Mouse (Mus musculus) embryo, embryonic 11.5 days (tissue): ENCODE data around the gene Gm2888.
"Not testable (repeated sequence)": the region's sequence is repeated elsewhere in the genome, so short reads cannot be mapped to it uniquely, and the experiment has no call there.

Experiments
- DNase-seq: peaks from one replicate; pipeline ENCODE4 v3.0.0-alpha.2; 2012; ENCODE audit warnings: low read depth, low spot score

Gm2888 gene

DNA sequence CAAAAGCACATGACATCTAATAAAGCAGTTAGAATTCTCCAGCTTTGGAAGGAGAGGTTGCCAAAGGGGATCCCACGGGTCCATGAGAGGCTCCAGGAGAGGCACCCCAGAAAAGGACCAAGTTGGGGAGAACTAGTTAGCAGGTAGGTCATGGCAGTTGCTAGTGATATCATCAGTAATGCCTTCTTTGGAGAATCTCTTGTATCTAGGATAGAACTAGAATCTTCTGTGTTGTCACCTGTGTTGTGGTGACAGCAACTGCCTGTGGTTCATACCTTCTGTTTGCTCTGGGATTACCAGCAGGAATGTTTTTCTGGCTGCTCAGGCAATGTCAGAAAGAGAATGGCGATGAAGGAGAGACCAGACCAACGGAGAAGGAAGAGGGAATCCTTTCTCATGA lies at the start of gene Gm2888:
TSS of gene Gm2888 (plus strand) at position 301 of the 400 bp plus-strand sequence.
- not testable (repeated sequence) for DNase-seq

DNA sequence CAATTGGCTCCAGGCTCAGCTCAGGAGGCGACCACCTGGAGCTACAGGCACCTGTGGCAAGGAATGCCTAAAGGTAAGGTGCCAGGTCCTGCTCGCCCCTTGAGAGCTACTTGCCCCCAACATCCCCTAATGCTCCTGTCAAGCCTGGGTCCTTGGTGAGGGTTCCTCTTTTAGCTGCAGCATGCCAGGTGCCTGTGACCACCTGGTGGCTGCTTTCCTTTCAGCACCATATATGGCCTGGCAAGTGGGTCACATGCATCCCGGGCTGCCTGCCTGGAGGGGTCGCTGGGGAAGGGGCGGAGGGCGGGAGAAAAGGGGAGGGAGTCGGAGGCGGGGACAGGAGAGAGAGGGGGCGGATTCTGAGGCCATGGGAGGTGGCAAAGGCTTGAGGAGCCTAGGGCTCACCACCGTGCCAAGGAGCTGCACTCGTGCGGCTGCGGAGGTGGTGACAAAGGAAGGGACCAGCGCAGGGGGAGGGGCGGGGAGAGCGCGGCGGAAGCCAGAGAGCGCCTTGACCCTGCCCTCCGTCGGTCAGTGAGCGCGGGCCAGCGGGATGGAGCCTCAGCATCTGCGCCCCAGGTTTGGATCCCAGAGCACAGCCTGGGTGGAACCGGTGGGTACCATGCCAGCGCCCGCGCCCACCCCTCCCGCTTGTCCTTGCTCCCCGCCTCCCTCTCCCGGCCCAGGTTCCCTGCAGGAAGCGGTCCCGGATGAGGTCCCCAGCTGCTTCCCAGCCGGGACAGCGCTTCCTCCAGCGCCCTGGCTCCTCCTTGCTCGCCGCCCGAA lies 19.1 kb downstream of the Gm2888 start, which contains the start of gene Gm2897:
TSS of gene Gm2897 (plus strand) at position 559 of the 786 bp plus-strand sequence.
- not testable (repeated sequence) for DNase-seq

DNA sequence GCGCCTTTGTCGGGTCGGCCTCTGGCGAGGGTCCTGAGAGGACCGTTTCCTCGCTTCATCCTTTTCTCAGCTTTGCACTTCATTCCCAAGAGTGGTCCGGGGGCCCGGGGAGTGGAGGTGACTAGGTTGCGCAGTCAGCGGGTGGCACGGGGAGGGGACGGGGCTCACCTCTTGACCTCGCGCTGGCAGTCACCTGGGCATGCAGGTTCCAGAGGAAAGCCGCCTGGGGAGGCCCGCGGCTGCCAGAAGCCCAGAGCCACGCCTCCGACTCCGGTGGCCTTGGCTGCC lies 19.7 kb downstream of the Gm2888 start:
- not testable (repeated sequence) for DNase-seq

DNA sequence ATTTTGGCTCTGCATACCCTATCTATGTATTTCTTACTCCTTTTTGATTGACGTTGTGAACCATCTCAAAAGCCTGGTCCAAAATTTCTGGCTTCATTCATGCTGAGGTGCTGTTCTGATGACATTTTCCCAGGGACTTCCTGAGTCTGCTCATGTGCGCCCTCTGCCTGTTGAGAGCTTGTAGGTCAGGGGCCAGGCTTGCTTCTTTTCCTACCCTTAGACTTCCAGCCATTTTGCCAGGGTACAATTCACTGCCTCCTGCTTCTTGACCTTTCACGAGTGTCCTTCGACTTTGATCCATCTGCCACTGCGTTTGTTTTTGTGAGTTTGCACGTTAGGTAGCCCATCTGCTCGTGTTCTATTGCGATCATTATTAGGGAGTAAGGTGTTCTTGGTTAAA lies 20.3 kb downstream of the Gm2888 start:
- not testable (repeated sequence) for DNase-seq
